Mouse (Mus musculus): ENCODE results near the gene Mrpl39. TPM values are rescaled to one million over a fixed set of nuclear protein-coding genes. Genes with fewer than 3 reads are reported as not detected.

Gene Mrpl39
- total RNA-seq, 2 experiments from 2014 or later: 30.1 to 63.8 TPM

GRCm38 (mm10) chr16:84745721-84746306 lies 10.3 kb upstream of the Mrpl39 start:
- ATAC-seq (replicated peaks; ENCODE audit: poor library complexity, severe bottlenecking): no peak

GRCm38 (mm10) chr16:84744703-84745490 lies 9.4 kb upstream of the Mrpl39 start:
- no peak for ATAC-seq (replicated peaks; ENCODE audit: poor library complexity, severe bottlenecking)

- ATAC-seq (replicated peaks; ENCODE audit: poor library complexity, severe bottlenecking): no peak
Observed at GRCm38 (mm10) chr16:84737358-84737757, 1.8 kb upstream of the Mrpl39 start.

- peak; percentile 10 for ATAC-seq (replicated peaks; ENCODE audit: poor library complexity, severe bottlenecking)
Observed at GRCm38 (mm10) chr16:84734806-84735165, 756 bp downstream of the Mrpl39 start.

- ATAC-seq (replicated peaks; ENCODE audit: poor library complexity, severe bottlenecking): no peak
Observed at GRCm38 (mm10) chr16:84720670-84721069, 14.9 kb downstream of the Mrpl39 start.

- ATAC-seq (replicated peaks; ENCODE audit: poor library complexity, severe bottlenecking): no peak
Observed at GRCm38 (mm10) chr16:84718250-84718649, 17.3 kb downstream of the Mrpl39 start.

- no peak for ATAC-seq (replicated peaks; ENCODE audit: poor library complexity, severe bottlenecking)
Observed at GRCm38 (mm10) chr16:84717618-84718248, 17.8 kb downstream of the Mrpl39 start.

- no peak for ATAC-seq (replicated peaks; ENCODE audit: poor library complexity, severe bottlenecking)
Observed at GRCm38 (mm10) chr16:84716724-84717617, 18.6 kb downstream of the Mrpl39 start.

GRCm38 (mm10) chr16:84716197-84716596 lies 19.3 kb downstream of the Mrpl39 start:
- ATAC-seq (replicated peaks; ENCODE audit: poor library complexity, severe bottlenecking): no peak

- no peak for ATAC-seq (replicated peaks; ENCODE audit: poor library complexity, severe bottlenecking)
Observed at GRCm38 (mm10) chr16:84714978-84715377, 20.6 kb downstream of the Mrpl39 start.

- peak; percentile 88 for ATAC-seq (replicated peaks; ENCODE audit: poor library complexity, severe bottlenecking)
Observed at GRCm38 (mm10) chr16:84713926-84714325, 21.6 kb downstream of the Mrpl39 start.

GRCm38 (mm10) chr16:84713156-84713555 lies 22.4 kb downstream of the Mrpl39 start:
- ATAC-seq (replicated peaks; ENCODE audit: poor library complexity, severe bottlenecking): peak; percentile 65

GRCm38 (mm10) chr16:84708649-84709048 lies 26.9 kb downstream of the Mrpl39 start:
- ATAC-seq (replicated peaks; ENCODE audit: poor library complexity, severe bottlenecking): no peak

GRCm38 (mm10) chr16:84707802-84708201 lies 27.7 kb downstream of the Mrpl39 start:
- ATAC-seq (replicated peaks; ENCODE audit: poor library complexity, severe bottlenecking): no peak

GRCm38 (mm10) chr16:84706571-84706970 lies 29.0 kb downstream of the Mrpl39 start:
- no peak for ATAC-seq (replicated peaks; ENCODE audit: poor library complexity, severe bottlenecking)

- ATAC-seq (replicated peaks; ENCODE audit: poor library complexity, severe bottlenecking): no peak
Observed at GRCm38 (mm10) chr16:84705507-84705906, 30.0 kb downstream of the Mrpl39 start.

- no peak for ATAC-seq (replicated peaks; ENCODE audit: poor library complexity, severe bottlenecking)
Observed at GRCm38 (mm10) chr16:84704661-84705240, 30.8 kb downstream of the Mrpl39 start.

GRCm38 (mm10) chr16:84703769-84704660 lies 31.5 kb downstream of the Mrpl39 start:
- no peak for ATAC-seq (replicated peaks; ENCODE audit: poor library complexity, severe bottlenecking)

GRCm38 (mm10) chr16:84703129-84703768 lies 32.3 kb downstream of the Mrpl39 start:
- ATAC-seq (replicated peaks; ENCODE audit: poor library complexity, severe bottlenecking): peak; percentile 79
